ENCODE assay signal across 12 mouse cellular contexts in genomic region chr10:19123691-19124090, GRCm38 (mm10).
DNase-seq lines count a peak whose midpoint lies in the region; ATAC-seq lines count a peak whose summit lies in the region.
"Had no signal": no experiment of that assay in that cellular context is flagged by ENCODE, and none has a peak within 500 bp of the region (broad histone marks: within the 10 kb centered on the region; RNA-seq: fewer than 3 reads in every experiment).

No protein-coding gene starts in this region.

- no peak overlapping the region for H3K4me3 ChIP-seq in heart, embryonic 16.5 days (ENCODE audit: low read length)
- no peak overlapping the region for H3K4me3 ChIP-seq in heart, embryonic 10.5 days
- no peak overlapping the region for H3K4me3 ChIP-seq in midbrain, embryonic 14.5 days (replicated peaks; ENCODE audit: low read depth, low read length)
- no peak overlapping the region for H3K4me3 ChIP-seq in midbrain, embryonic 13.5 days (replicated peaks)
- no peak overlapping the region for H3K4me3 ChIP-seq in forebrain, embryonic 12.5 days (replicated peaks)

- H3K9ac ChIP-seq in heart, embryonic 16.5 days (ENCODE audit: low read length), result no peak overlapping the region
- H3K9ac ChIP-seq in midbrain, embryonic 14.5 days (replicated peaks; ENCODE audit: low read length), result no peak overlapping the region
- no peak overlapping the region for H3K9ac ChIP-seq in midbrain, embryonic 13.5 days (replicated peaks)
- H3K9ac ChIP-seq in forebrain, embryonic 12.5 days, result no peak overlapping the region

- no peaks in the 10 kb centered on the region for H3K36me3 ChIP-seq in heart, embryonic 16.5 days (ENCODE audit: control insufficient read depth, insufficient read depth)
- no peaks in the 10 kb centered on the region for H3K36me3 ChIP-seq in heart, embryonic 10.5 days
- no peaks in the 10 kb centered on the region for H3K36me3 ChIP-seq in midbrain, embryonic 14.5 days (ENCODE audit: control insufficient read depth, insufficient read depth, low read length)
- H3K36me3 ChIP-seq in midbrain, embryonic 13.5 days, result no peaks in the 10 kb centered on the region
- H3K36me3 ChIP-seq in forebrain, embryonic 12.5 days (replicated peaks), result no peaks in the 10 kb centered on the region

- no peak for ATAC-seq in heart, embryonic 16.5 days (replicated peaks; ENCODE audit: extremely low read depth, insufficient read depth, low FRiP score)
- no peak for ATAC-seq in midbrain, embryonic 14.5 days (ENCODE audit: low FRiP score, low TSS enrichment)
- ATAC-seq in midbrain, embryonic 13.5 days, result no peak
- no peak for ATAC-seq in forebrain, embryonic 12.5 days (ENCODE audit: low FRiP score)
- ATAC-seq: inflammation-experienced regulatory T-cells, adult 6 months had no signal

- H3K4me1 ChIP-seq in heart, embryonic 16.5 days (ENCODE audit: control insufficient read depth, insufficient read depth, low read length), result peaks cover 10% of the 10 kb centered on the region; the same call in 1 of the 2 replicates
- peaks cover 23% of the 10 kb centered on the region for H3K4me1 ChIP-seq in heart, embryonic 10.5 days
- no peaks in the 10 kb centered on the region for H3K4me1 ChIP-seq in midbrain, embryonic 14.5 days (ENCODE audit: control insufficient read depth, insufficient read depth, low read length)
- H3K4me1 ChIP-seq in midbrain, embryonic 13.5 days (replicated peaks), result peaks cover 3% of the 10 kb centered on the region; the same call in 1 of the 2 replicates
- no peaks in the 10 kb centered on the region for H3K4me1 ChIP-seq in forebrain, embryonic 12.5 days

- H3K27ac ChIP-seq in heart, embryonic 16.5 days (ENCODE audit: low read length), result peak overlapping the region; percentile 37
- no peak overlapping the region for H3K27ac ChIP-seq in heart, embryonic 10.5 days
- H3K27ac ChIP-seq in midbrain, embryonic 14.5 days (replicated peaks; ENCODE audit: low read depth, low read length), result no peak overlapping the region
- no peak overlapping the region for H3K27ac ChIP-seq in midbrain, embryonic 13.5 days
- no peak overlapping the region for H3K27ac ChIP-seq in forebrain, embryonic 12.5 days

- no peaks in the 10 kb centered on the region for H3K27me3 ChIP-seq in heart, embryonic 16.5 days (ENCODE audit: control insufficient read depth, insufficient read depth, low read length)
- no peaks in the 10 kb centered on the region for H3K27me3 ChIP-seq in heart, embryonic 10.5 days (ENCODE audit: insufficient read depth, poor library complexity, severe bottlenecking)
- H3K27me3 ChIP-seq in midbrain, embryonic 14.5 days (ENCODE audit: control insufficient read depth, insufficient read depth, low read length), result no peaks in the 10 kb centered on the region
- 0 out of 2 replicates have a peak, but pooled peaks cover 4% of the 10 kb centered on the region for H3K27me3 ChIP-seq in midbrain, embryonic 13.5 days
- no peaks in the 10 kb centered on the region for H3K27me3 ChIP-seq in forebrain, embryonic 12.5 days

- H3K4me2 ChIP-seq in heart, embryonic 16.5 days (ENCODE audit: low read depth, low read length), result no peak overlapping the region
- H3K4me2 ChIP-seq in midbrain, embryonic 14.5 days (ENCODE audit: low read length), result no peak overlapping the region
- no peak overlapping the region for H3K4me2 ChIP-seq in midbrain, embryonic 13.5 days (replicated peaks)
- H3K4me2 ChIP-seq in forebrain, embryonic 12.5 days, result no peak overlapping the region

- WGBS in heart, embryonic 16.5 days, result 61% methylated on average over 7 of the region's 7 CpGs
- WGBS in heart, embryonic 10.5 days, result 70% methylated on average over 7 of the region's 7 CpGs
- 49% methylated on average over 7 of the region's 7 CpGs for WGBS in midbrain, embryonic 14.5 days
- 54% methylated on average over 7 of the region's 7 CpGs for WGBS in midbrain, embryonic 13.5 days
- 55% methylated on average over 7 of the region's 7 CpGs for WGBS in forebrain, embryonic 12.5 days

- DNase-seq in heart, embryonic 10.5 days (ENCODE audit: low spot score), result no peak
- DNase-seq in midbrain, embryonic 14.5 days, result peak; percentile 12
- peak; percentile 28 for DNase-seq in heart, postnatal 4 days
- DNase-seq in lung, postnatal 4 days, result peak; percentile 52 to 62
- no peak for DNase-seq in cerebellum, adult 18-20 months
- DNase-seq: adrenal gland, postnatal 14 days; layer of hippocampus, adult 9-11 months; right cerebral cortex, postnatal 25 days had no signal

- H3K9me3 ChIP-seq in heart, embryonic 16.5 days (replicated peaks; ENCODE audit: control insufficient read depth, low read length), result no peaks in the 10 kb centered on the region
- no peaks in the 10 kb centered on the region for H3K9me3 ChIP-seq in heart, embryonic 10.5 days
- H3K9me3 ChIP-seq in midbrain, embryonic 14.5 days (ENCODE audit: control insufficient read depth, low read length), result no peaks in the 10 kb centered on the region
- no peaks in the 10 kb centered on the region for H3K9me3 ChIP-seq in midbrain, embryonic 13.5 days
- no peaks in the 10 kb centered on the region for H3K9me3 ChIP-seq in forebrain, embryonic 12.5 days

Comparison
In these comparisons a context has a peak if more than half of its experiments do, and no peak if none do; other contexts are left out.
1. DNase-seq: peak in midbrain, embryonic 14.5 days (single experiment), heart, postnatal 4 days (single experiment) and lung, postnatal 4 days (2 of 2); none in heart, embryonic 10.5 days (single experiment) and cerebellum, adult 18-20 months (0 of 2).